Mouse (Mus musculus): Measurements from ENCODE around the gene A530084C06Rik. TPM values are rescaled to one million over a fixed set of nuclear protein-coding genes. Genes with fewer than 3 reads are reported as not detected.

The A530084C06Rik gene
- polyA plus RNA-seq, 1 experiment from 2014 or later: not detected

- ATAC-seq: no peak
- H3K9ac ChIP-seq (ENCODE audit: low read depth, low read length): no peak overlapping the region
- no peaks in the 10 kb centered on the region for H3K9me3 ChIP-seq (ENCODE audit: control insufficient read depth, low read length)
- H3K4me2 ChIP-seq (ENCODE audit: low read depth, low read length): no peak overlapping the region
- H3K27me3 ChIP-seq (replicated peaks; ENCODE audit: control insufficient read depth, insufficient read depth, low read length): no peaks in the 10 kb centered on the region
- no peak overlapping the region for H3K27ac ChIP-seq (ENCODE audit: low read length)
- 0 out of 2 replicates have a peak, but pooled peaks cover 6% of the 10 kb centered on the region for H3K4me1 ChIP-seq (ENCODE audit: control insufficient read depth, insufficient read depth, low read length)
- H3K36me3 ChIP-seq (ENCODE audit: control insufficient read depth, insufficient read depth, low read length): no peaks in the 10 kb centered on the region
- 80% methylated on average over 7 of the region's 7 CpGs for WGBS
- H3K4me3 ChIP-seq (ENCODE audit: low read length): no peak overlapping the region
These were observed 43.9 kb downstream of the A530084C06Rik start for GRCm38 (mm10) chr13:31515261-31515660.

DNA sequence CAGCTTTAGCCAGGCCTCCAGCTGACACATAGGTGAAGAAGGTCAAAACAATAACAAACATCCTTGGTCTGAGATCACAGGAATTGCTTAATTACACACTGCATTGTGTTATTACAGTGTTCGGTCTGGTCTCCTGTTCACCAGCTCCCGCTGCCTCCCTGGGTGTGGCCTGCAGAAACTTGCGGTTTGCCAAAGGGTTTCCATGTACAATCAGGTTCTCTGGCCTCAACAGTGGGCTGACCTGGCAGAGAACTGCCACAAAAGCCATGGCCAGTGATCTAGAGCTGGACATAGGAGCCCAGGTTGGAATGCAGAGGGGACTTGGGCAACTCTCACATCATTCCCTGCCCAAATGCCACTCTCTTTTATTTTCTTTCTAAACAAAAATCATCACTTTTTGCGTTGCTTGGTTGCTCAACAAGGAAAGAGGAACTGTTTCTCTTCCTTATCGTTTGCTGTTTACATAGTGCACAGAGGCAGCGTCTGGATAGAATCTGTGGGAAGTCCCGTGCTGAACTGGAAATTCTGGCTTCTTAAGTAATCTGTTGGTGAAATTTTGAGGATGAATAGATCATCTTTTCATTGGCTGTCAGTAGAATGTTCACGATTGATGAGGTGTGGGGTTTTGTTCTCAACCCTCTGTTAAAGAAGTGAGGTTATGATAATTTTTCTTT is 52.5 kb downstream of the A530084C06Rik start:
- Histone ChIP-seq H3K27ac (ENCODE audit: low read length) (0 out of 2 replicates have a peak overlapping the region, but pooled peaks have one; percentile 33), H3K4me2 (ENCODE audit: low read depth, low read length) (no peak overlapping the region)
- ATAC-seq: peak; percentile 60

More for the DNA sequence above, 52.5 kb downstream of the A530084C06Rik start:
- Histone ChIP-seq H3K36me3 (ENCODE audit: control insufficient read depth, insufficient read depth, low read length) (no peaks in the 10 kb centered on the region), H3K9me3 (ENCODE audit: control insufficient read depth, low read length) (no peaks in the 10 kb centered on the region), H3K4me3 (ENCODE audit: low read length) (no peak overlapping the region), H3K27me3 (replicated peaks; ENCODE audit: control insufficient read depth, insufficient read depth, low read length) (no peaks in the 10 kb centered on the region), H3K9ac (ENCODE audit: low read depth, low read length) (no peak overlapping the region), H3K4me1 (ENCODE audit: control insufficient read depth, insufficient read depth, low read length) (peaks cover 5% of the 10 kb centered on the region)
- 35% methylated on average over 8 of the region's 8 CpGs for WGBS

Other genes with a start within 250 kb of the A530084C06Rik start
- gene Foxq1, start 3.2 kb downstream of the A530084C06Rik start, polyA plus RNA-seq (2015; fragmentation: Nextera tagmentation; extraction: Ambion mirVana): 1.2 and 1.8 TPM in 2 replicates
- gene Foxf2, start 66.5 kb upstream of the A530084C06Rik start, polyA plus RNA-seq (2015; fragmentation: Nextera tagmentation; extraction: Ambion mirVana): 11.4 and 13.7 TPM in 2 replicates
- gene Foxc1, start 247.3 kb upstream of the A530084C06Rik start, polyA plus RNA-seq (2015; fragmentation: Nextera tagmentation; extraction: Ambion mirVana): 0.06 and 0.07 TPM in 2 replicates